Mouse (Mus musculus) cerebellum, adult 11 months (tissue): Measurements from ENCODE around the gene Cd276.
"Not testable (repeated sequence)": the region's sequence is repeated elsewhere in the genome, so short reads cannot be mapped to it uniquely, and the experiment has no call there.

Source experiments
- DNase-seq: peaks from one replicate; pipeline ENCODE4 v3.0.0; 2022

Gene Cd276

GRCm38 (mm10) chr9:58554908-58555684 is at the start of gene Cd276:
Gene Cd276 (minus strand): TSS chr9:58555437.
- DNase-seq: peak; percentile 62

- DNase-seq: no peak
These were observed 40.1 kb upstream of the Cd276 start for GRCm38 (mm10) chr9:58595313-58595712.

DNA sequence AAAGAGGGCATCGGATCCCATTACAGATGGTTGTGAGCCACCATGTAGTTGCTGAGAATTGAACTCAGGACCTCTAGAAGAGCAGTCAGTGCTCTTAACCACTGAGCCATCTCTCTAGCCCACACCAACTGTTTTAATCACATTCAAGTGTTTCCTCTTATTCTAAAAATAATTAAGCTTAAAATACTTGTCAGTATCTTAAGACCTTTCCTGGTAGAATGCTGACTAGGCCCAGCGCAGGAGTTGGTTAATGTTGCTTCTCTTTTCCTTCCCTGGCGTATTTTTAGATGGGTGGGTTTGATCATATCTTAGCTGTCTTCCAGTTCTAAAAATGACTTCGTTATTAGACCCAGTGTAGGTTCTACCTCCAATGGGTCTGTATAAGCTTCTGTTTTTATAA is 33.4 kb upstream of the Cd276 start:
- DNase-seq: no peak

GRCm38 (mm10) chr9:58584323-58584722 is 29.1 kb upstream of the Cd276 start:
- no peak for DNase-seq

- no peak for DNase-seq
These were observed 28.0 kb upstream of the Cd276 start for GRCm38 (mm10) chr9:58583267-58583641.

GRCm38 (mm10) chr9:58582581-58583266 is 27.5 kb upstream of the Cd276 start:
- peak; percentile 58 for DNase-seq

DNA sequence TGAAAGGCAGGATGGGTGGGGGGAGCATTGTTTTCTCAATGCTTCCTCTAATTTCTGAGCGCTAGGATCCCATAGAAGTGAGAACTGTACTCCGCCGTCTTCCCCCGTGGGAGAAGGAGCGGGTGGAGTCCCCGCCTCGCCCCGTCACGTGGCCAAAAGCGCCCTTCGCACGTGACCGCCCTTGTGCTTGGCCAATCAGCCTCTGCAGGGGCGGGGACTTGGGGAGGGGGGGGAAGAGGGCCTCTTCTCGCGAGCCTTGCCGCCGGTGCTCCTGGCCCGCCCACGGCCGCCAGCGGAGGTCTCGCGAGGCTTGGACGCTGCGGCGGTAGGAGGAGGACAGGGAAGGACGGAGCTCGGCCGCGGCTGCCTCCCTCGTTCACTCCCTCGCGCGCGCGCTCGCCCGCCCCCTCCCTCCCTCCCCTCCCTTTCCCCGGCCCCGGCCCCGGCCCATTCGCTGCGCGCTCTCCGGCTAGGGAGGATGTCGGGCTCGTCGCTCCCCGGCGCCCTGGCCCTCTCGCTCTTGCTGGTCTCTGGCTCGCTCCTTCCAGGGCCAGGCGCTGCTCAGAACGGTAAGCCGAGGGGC is 26.8 kb upstream of the Cd276 start, which contains the start of gene Nptn:
Gene Nptn (plus strand): TSS at position 283 of the 583 bp plus-strand sequence.
- DNase-seq: peak; percentile 97

DNA sequence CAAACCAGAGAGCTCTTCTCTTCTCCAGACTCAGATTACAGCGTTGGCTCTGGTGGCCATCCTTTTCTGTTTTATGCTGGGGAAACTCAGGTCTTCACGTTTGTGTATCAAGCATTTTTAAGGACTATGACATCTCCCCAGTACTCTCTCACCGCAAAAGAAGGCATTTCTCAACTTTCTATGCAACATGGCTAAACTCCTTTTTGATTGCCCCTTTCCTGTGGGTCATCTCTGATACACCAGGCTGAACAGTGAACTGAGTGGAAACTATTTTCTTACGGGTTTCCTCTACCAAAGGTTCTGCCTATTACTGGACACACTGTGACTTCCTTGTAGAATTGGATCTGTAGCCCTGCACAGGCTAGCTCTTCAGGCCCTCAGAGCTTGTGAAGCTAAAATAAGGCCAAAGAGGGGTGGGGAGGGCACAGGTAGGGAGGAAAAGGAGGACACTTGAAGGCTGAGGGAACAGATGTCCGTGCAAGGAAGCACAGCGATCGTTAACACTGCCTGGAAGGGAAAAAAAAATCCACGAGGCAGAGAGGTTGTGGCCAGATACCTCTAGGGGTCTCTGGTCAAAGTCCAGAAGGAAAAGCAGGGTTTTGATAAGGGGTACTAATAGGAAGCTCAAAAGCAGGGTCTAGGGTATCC is 26.2 kb upstream of the Cd276 start:
- no peak for DNase-seq

GRCm38 (mm10) chr9:58580453-58581195 is 25.4 kb upstream of the Cd276 start:
- not testable (repeated sequence) for DNase-seq

DNA sequence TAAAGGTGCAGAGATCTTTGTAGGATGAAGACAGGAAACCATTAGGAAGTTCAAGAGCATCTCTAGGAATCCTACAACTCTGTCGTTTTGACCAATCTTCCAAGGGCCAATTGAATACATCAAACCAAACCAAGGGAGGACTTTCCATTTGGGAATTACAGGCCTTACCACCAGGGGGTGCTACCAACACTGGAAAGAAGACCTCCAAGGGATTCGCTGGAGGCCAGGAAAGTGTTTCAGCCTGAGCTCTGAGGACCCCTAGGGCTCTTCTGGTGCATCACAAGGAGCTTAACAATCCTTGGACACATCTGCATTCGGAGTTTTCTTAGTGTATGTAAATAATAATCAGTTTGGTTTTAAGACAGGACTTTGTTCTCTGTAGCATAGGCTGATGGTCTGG is 23.4 kb upstream of the Cd276 start:
- DNase-seq: peak; percentile 82

GRCm38 (mm10) chr9:58571001-58571400 is 15.8 kb upstream of the Cd276 start:
- DNase-seq: no peak

GRCm38 (mm10) chr9:58567682-58568081 is 12.4 kb upstream of the Cd276 start:
- DNase-seq: no peak

DNA sequence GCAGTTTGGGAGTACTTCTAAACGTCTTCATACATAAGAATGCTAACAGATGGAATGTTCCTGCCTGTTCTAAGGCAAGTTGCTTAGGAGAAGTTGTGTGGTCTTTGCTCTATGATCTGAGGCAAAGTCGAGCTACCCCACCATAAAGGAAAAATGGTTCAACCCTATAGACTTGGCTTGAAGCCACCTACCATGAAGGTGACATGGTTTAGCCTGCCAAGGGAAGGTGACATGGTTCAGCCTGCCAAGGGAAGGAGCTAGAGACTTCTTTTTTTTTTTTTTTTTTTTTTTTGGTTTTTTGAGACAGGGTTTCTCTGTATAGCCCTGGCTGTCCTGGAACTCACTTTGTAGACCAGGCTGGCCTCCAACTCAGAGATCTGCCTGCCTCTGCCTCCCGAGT is 10.7 kb upstream of the Cd276 start:
- not testable (repeated sequence) for DNase-seq

- no peak for DNase-seq
These were observed 5.0 kb upstream of the Cd276 start for GRCm38 (mm10) chr9:58560211-58560610.

GRCm38 (mm10) chr9:58557457-58558455 is 2.5 kb upstream of the Cd276 start:
- no peak for DNase-seq

DNA sequence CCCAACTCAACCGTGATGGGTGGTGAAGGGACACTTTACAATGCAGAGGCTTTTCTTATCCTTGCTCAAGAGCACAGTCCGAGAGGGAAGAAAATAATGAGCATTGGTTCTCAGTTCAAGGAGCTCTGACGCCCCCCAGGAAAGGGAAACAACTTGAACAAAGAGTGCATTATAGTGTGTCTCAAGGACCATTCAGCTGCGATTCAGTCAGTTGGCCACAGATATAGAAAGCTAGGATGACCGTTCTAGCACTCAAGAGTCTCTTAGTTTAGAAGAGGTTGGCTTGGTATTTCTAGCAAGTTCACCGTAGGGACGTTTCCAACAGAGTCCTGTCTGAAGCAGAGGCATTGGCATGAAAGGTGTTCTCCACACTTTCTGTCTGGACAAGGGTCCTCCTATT is 1.4 kb upstream of the Cd276 start:
- no peak for DNase-seq

GRCm38 (mm10) chr9:58555685-58556414 is 613 bp upstream of the Cd276 start:
- DNase-seq: no peak

- DNase-seq: no peak
These were observed 955 bp downstream of the Cd276 start for GRCm38 (mm10) chr9:58554056-58554907.

GRCm38 (mm10) chr9:58552083-58552482 is 3.2 kb downstream of the Cd276 start:
- no peak for DNase-seq

DNA sequence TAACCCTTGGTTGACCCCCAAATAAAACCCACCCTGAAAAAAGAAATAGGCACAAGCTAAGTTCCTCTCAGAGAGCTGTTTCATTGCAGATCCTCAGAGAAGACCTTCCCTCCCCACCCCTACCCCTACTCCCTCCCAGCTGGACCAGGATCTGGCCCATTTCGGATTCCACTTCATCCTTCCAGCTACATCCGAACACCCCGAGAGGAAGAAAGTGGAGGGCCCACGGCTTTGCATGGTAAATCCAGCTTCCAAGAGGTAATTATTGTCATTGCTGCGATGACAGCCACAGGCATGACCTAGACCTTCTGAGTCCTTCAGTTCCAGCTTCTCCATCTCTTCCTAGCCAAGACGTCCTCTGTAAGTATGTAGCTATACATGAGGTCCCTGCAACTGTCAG is 4.3 kb downstream of the Cd276 start:
- DNase-seq: no peak
